Mouse (Mus musculus) c-Kit-negative CD71-positive TER-119-positive erythroid progenitor cells, embryonic 14.5 days (primary cell): ENCODE data around the gene Rnf215.
"Not testable (repeated sequence)": the region's sequence is repeated elsewhere in the genome, so short reads cannot be mapped to it uniquely, and the experiment has no call there.

Experiments
- DNase-seq: peaks from one replicate; pipeline ENCODE4 v3.0.0-alpha.2; 2013; ENCODE audit warnings: low read depth, low spot score

The Rnf215 gene

GRCm38 (mm10) chr11:4147098-4147497 lies 12.1 kb downstream of the Rnf215 start:
- no peak for DNase-seq

GRCm38 (mm10) chr11:4148120-4148519 lies 13.1 kb downstream of the Rnf215 start:
- DNase-seq: no peak

GRCm38 (mm10) chr11:4148536-4149156 lies 13.6 kb downstream of the Rnf215 start:
- DNase-seq: no peak

GRCm38 (mm10) chr11:4149886-4150285 lies 14.9 kb downstream of the Rnf215 start:
- no peak for DNase-seq

- no peak for DNase-seq
Measured at GRCm38 (mm10) chr11:4153694-4154093, 18.7 kb downstream of the Rnf215 start.

- DNase-seq: no peak
Measured at GRCm38 (mm10) chr11:4155641-4156040, 20.6 kb downstream of the Rnf215 start.

GRCm38 (mm10) chr11:4158676-4159075 lies 23.7 kb downstream of the Rnf215 start:
- no peak for DNase-seq

GRCm38 (mm10) chr11:4159808-4160708 lies 25.1 kb downstream of the Rnf215 start, which contains the start of the genes Ccdc157 and Sf3a1:
TSS of gene Ccdc157 (minus strand) at chr11:4160293.
TSS of gene Sf3a1 (plus strand) at chr11:4160350.
- DNase-seq: peak; percentile 86

GRCm38 (mm10) chr11:4160758-4161480 lies 25.9 kb downstream of the Rnf215 start:
- DNase-seq: no peak

GRCm38 (mm10) chr11:4164701-4165100 lies 29.7 kb downstream of the Rnf215 start:
- DNase-seq: no peak

- DNase-seq: no peak
Measured at GRCm38 (mm10) chr11:4166467-4167090, 31.6 kb downstream of the Rnf215 start.

GRCm38 (mm10) chr11:4174586-4174985 lies 39.6 kb downstream of the Rnf215 start:
- no peak for DNase-seq

- no peak for DNase-seq
Measured at GRCm38 (mm10) chr11:4177716-4178115, 42.7 kb downstream of the Rnf215 start.

- no peak for DNase-seq
Measured at GRCm38 (mm10) chr11:4182061-4182460, 47.1 kb downstream of the Rnf215 start.

- no peak for DNase-seq
Measured at GRCm38 (mm10) chr11:4183511-4183910, 48.5 kb downstream of the Rnf215 start.

- no peak for DNase-seq
Measured at GRCm38 (mm10) chr11:4184251-4184952, 49.4 kb downstream of the Rnf215 start.

GRCm38 (mm10) chr11:4185480-4185879 lies 50.5 kb downstream of the Rnf215 start:
- not testable (repeated sequence) for DNase-seq

GRCm38 (mm10) chr11:4186486-4187317 lies 51.7 kb downstream of the Rnf215 start, which contains the start of gene Tbc1d10a:
TSS of gene Tbc1d10a (plus strand) at chr11:4186789.
- DNase-seq: peak; percentile 96

- DNase-seq: no peak
Measured at GRCm38 (mm10) chr11:4187318-4187700, 52.3 kb downstream of the Rnf215 start.

GRCm38 (mm10) chr11:4189182-4189581 lies 54.2 kb downstream of the Rnf215 start:
- DNase-seq: no peak
